Mouse (Mus musculus) lung, adult 2 months (tissue): Measurements from ENCODE around the gene Ccnh. TPM values are rescaled to one million over a fixed set of nuclear protein-coding genes. Genes with fewer than 3 reads are reported as not detected.
A peak's percentile ranks its signal among the peaks of the same experiment; 100 is the strongest.
"Not testable (repeated sequence)": the region's sequence is repeated elsewhere in the genome, so short reads cannot be mapped to it uniquely, and the experiment has no call there.

ENCODE experiments used
- DNase-seq: peaks from one replicate; pipeline ENCODE4 v3.0.0; 2022
- H3K4me1 ChIP-seq: fragments of 200-500 bp; 2 replicates; pipeline ENCODE4 v1.6.1; 2011; ENCODE audit warnings: low read length; ENCODE audit not compliant: control insufficient read depth, insufficient read depth
- H3K4me3 ChIP-seq: fragments of 200-500 bp; replicated peaks from 2 replicates; pipeline ENCODE3; 2011; ENCODE audit warnings: low read depth, mild to moderate bottlenecking, control low read depth, low read length; ENCODE audit errors: extremely low read depth
- CTCF ChIP-seq: fragments of 200-500 bp; IDR thresholded peaks from 2 replicates; pipeline ENCODE4 v1.5.1; 2011; ENCODE audit warnings: mild to moderate bottlenecking, low read length, control low read depth; ENCODE audit not compliant: insufficient read depth
- POLR2A ChIP-seq: fragments of 200-500 bp; IDR thresholded peaks from 2 replicates; pipeline ENCODE4 v1.6.1; 2011; ENCODE audit warnings: low read depth, mild to moderate bottlenecking, control low read depth, low read length, borderline replicate concordance; ENCODE audit errors: extremely low read depth
- WGBS: fragments of 180-500 bp; shearing (Covaris S2); methylation state at CpG from one replicate; pipeline ENCODE4 v1.1.7; 2018; 5-methylcytosine and 5-hydroxymethylcytosine counted together
- polyA plus RNA-seq: library from polyadenylated mRNA; depleted of rRNA; stranded (reverse); fragments of >200 nt; gene quantifications from 2 replicates; pipeline ENCODE4 v1.2.3, GENCODE M21; 2012; rRNA removed

Ccnh gene
- polyA plus RNA-seq: 12.1 and 16.9 TPM in 2 replicates

- 1% methylated on average over 44 of the region's 44 CpGs for WGBS
- TF ChIP-seq POLR2A (peak; percentile 78; the same call in 1 of the 2 replicates), CTCF (no peak)
- DNase-seq: peak; percentile 92
- no peaks in the 10 kb centered on the region; the same call in 1 of the 2 replicates for H3K4me1 ChIP-seq
- peak within 1 kb of the TSS; percentile 91 for H3K4me3 ChIP-seq
Observed at GRCm38 (mm10) chr13:85188903-85189643, at the start of gene Ccnh. Gene Ccnh (plus strand): TSS chr13:85189408.

- not testable (repeated sequence) for H3K4me1 ChIP-seq, H3K4me3 ChIP-seq, DNase-seq
- WGBS: 92% methylated on average over 16 of the region's 16 CpGs
Observed at GRCm38 (mm10) chr13:85143361-85143760, 45.8 kb upstream of the Ccnh start.

GRCm38 (mm10) chr13:85146471-85146870 lies 42.7 kb upstream of the Ccnh start:
- Histone ChIP-seq H3K4me3 (no peak overlapping the region), H3K4me1 (no peaks in the 10 kb centered on the region)
- no peak for DNase-seq
- TF ChIP-seq POLR2A (no peak), CTCF (no peak)

- no peak for TF ChIP-seq POLR2A
- TF ChIP-seq CTCF: no peak
- Histone ChIP-seq H3K4me3 (no peak overlapping the region), H3K4me1 (no peaks in the 10 kb centered on the region)
- no peak for DNase-seq
- 80% methylated on average over 6 of the region's 6 CpGs for WGBS
Observed at GRCm38 (mm10) chr13:85154746-85155145, 34.5 kb upstream of the Ccnh start.

GRCm38 (mm10) chr13:85159971-85160370 lies 29.2 kb upstream of the Ccnh start:
- Histone ChIP-seq H3K4me3 (no peak overlapping the region), H3K4me1 (no peaks in the 10 kb centered on the region)
- no peak for DNase-seq
- TF ChIP-seq POLR2A (no peak), CTCF (no peak)
- WGBS: 73% methylated on average over 2 of the region's 2 CpGs

- no peak for DNase-seq
- WGBS: 34% methylated on average over 4 of the region's 4 CpGs
Observed at GRCm38 (mm10) chr13:85164512-85165124, 24.6 kb upstream of the Ccnh start.

GRCm38 (mm10) chr13:85189644-85190121 lies 475 bp downstream of the Ccnh start:
- TF ChIP-seq POLR2A (no peak), CTCF (no peak)
- 1% methylated on average over 17 of the region's 17 CpGs for WGBS
- no peaks in the 10 kb centered on the region; the same call in 1 of the 2 replicates for H3K4me1 ChIP-seq
- peak overlapping the region; percentile 91 for H3K4me3 ChIP-seq
- no peak for DNase-seq

More at GRCm38 (mm10) chr13:85164512-85165124, 24.6 kb upstream of the Ccnh start:
- no peaks in the 10 kb centered on the region for H3K4me1 ChIP-seq
- no peak overlapping the region for H3K4me3 ChIP-seq
- TF ChIP-seq CTCF: no peak
- no peak for TF ChIP-seq POLR2A

- Histone ChIP-seq H3K4me3 (no peak overlapping the region), H3K4me1 (no peaks in the 10 kb centered on the region; the same call in 1 of the 2 replicates)
- 98% methylated on average over 2 of the region's 2 CpGs for WGBS
- DNase-seq: no peak
- no peak for TF ChIP-seq CTCF
- no peak for TF ChIP-seq POLR2A
Observed at GRCm38 (mm10) chr13:85191253-85191652, 2.0 kb downstream of the Ccnh start.

- Histone ChIP-seq H3K4me1 (no peaks in the 10 kb centered on the region), H3K4me3 (no peak overlapping the region)
- TF ChIP-seq POLR2A (no peak), CTCF (no peak)
- WGBS: 49% methylated on average over 2 of the region's 2 CpGs
- DNase-seq: no peak
Observed at GRCm38 (mm10) chr13:85207493-85207892, 18.3 kb downstream of the Ccnh start.

- TF ChIP-seq POLR2A (no peak), CTCF (no peak)
- Histone ChIP-seq H3K4me1 (no peaks in the 10 kb centered on the region), H3K4me3 (no peak overlapping the region)
- 84% methylated on average over 6 of the region's 6 CpGs for WGBS
- DNase-seq: no peak
Observed at GRCm38 (mm10) chr13:85208656-85209055, 19.4 kb downstream of the Ccnh start.
